Mouse (Mus musculus): ENCODE measurements at regions not wholly inside any gene's neighbourhood (a gene's known extent, or its start where the extent isn't known, plus 50 kb on each side); places are given as distances from the start of the nearest gene placed in this dataset.

DNA sequence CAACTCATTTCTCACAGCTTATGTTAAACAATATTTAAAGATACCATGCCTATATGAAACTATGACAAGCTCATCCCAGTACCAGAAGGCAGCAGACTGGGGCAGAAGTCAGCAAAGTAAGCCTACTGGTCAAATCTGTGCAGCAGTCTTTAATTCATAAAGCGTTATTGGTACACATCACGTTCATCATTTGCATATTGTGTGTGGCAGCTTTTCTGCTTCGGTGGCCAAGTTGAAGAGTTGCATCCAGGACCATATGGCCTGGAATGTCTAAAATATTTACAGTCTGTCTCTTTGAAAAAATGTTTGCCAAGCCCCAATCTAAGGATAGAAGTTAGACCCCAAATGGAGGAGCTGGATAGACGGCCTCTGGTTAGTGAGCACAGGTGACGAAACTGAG lies 97.2 kb downstream of the 4933415F23Rik start:
- no peak for TF ChIP-seq EP300 (IDR thresholded peaks at IDR 0.05; ENCODE audit: low read depth)
- no peak for TF ChIP-seq CTCF (IDR thresholded peaks at IDR 0.05; ENCODE audit: low read depth)

Data from liver, postnatal 0 days (tissue).